Mouse (Mus musculus) adrenal gland, postnatal 25 days (tissue): ENCODE results near the gene Noc3l. TPM values are rescaled to one million over a fixed set of nuclear protein-coding genes. Genes with fewer than 3 reads are reported as not detected.

Source experiments
- DNase-seq: peaks from one replicate; pipeline ENCODE4 v3.0.0; 2021; ENCODE audit warnings: mixed read lengths
- total RNA-seq: library from RNA; stranded (reverse); gene quantifications from 2 replicates; pipeline ENCODE4 v1.2.3, GENCODE M21; 2021

Noc3l gene
- total RNA-seq, 1 experiment from 2014 or later = 16.1 TPM

GRCm38 (mm10) chr19:38758685-38759472, 60.2 kb downstream of the Noc3l start:
- DNase-seq = no peak

DNA sequence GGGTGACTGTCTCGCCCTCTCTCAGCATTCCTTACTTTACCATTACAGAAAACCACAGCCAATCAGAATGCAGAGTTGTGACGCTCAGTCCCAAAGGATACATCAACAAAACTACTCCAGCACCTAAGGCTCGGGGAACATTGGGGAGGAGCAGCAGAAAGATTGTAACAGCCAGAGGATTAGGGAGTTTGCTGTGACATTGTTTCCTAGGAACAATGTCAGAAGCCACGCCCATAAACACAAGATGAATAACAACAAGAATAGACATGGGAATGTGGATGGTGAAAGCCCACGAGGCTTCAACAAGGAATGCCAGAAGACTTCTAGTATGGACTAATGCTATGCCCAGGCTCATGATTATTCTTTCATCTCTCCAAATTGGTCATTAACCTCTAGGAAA, 61.0 kb downstream of the Noc3l start:
- no peak for DNase-seq

GRCm38 (mm10) chr19:38757161-38757560, 61.9 kb downstream of the Noc3l start:
- DNase-seq = no peak

DNA sequence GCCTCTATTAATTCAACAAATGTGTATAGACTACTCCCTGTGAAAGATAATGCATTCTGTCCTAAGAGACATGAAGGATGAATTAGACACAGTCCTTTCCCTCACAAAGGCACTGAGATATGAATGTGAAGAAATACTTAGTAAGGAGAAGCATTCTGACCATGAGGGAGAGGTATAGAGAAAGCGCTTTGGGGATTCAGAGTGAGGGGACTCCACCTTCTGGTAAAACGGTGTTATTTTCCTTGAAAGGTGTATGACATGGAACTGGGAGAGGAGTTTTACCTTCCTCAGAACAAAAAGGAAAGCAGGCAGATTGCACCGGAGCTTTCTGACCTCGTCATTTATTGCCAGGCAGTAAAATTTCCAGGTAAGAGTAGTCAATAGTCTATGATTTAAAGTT, 68.8 kb downstream of the Noc3l start:
- DNase-seq = no peak

DNA sequence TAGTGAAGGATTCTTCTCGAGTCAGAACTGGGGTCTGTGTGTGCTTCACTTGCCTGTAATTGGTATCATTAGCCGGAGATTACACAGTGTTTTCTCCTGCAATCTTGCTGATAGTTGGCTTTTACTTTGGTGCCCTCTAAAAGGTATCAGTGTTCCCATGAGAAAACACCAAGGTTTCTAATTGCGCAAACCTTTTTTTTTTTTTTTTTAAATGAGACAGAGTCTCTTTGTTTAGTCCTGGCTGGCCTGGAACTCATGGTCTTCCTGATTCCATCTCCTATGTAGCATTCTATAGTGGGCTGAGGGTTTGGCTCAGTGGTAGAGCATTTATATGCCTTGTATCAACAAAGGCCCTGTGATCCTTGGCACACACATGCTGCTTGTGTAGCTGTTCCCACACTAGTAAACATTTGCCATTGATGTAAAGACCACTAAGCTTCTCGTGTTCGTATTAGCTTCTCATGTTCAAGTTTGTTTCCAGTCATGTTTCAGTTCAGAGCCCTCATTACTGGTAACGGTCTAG, 72.5 kb downstream of the Noc3l start:
- DNase-seq = no peak

- DNase-seq = no peak
These were observed 73.1 kb downstream of the Noc3l start for GRCm38 (mm10) chr19:38745810-38746491.

GRCm38 (mm10) chr19:38744546-38744945, 74.5 kb downstream of the Noc3l start:
- DNase-seq = no peak

Other genes with a start within 250 kb of the Noc3l start
- gene Tbc1d12, start 17.3 kb upstream of the Noc3l start, total RNA-seq = 9.3 and 9.9 TPM in 2 replicates
- gene Hells, start 111.7 kb upstream of the Noc3l start, total RNA-seq = 9.9 and 15.0 TPM in 2 replicates
- gene Cyp2c55, start 187.8 kb upstream of the Noc3l start, total RNA-seq = 0.15 TPM in 1 of 2 replicates, not detected in the other
- gene Cyp2c65, start 241.8 kb upstream of the Noc3l start, total RNA-seq = not detected in 2 replicates